Mouse (Mus musculus) spleen, postnatal 10 days (tissue): ENCODE measurements around the gene Olfr1215.
"Not testable (repeated sequence)": the region's sequence is repeated elsewhere in the genome, so short reads cannot be mapped to it uniquely, and the experiment has no call there.

ENCODE experiments used
- DNase-seq, 2 experiments: peaks; one replicate each; pipeline ENCODE4 v3.0.0; 2021 to 2022; ENCODE audit warnings: low spot score in 2 of 2

Gene Olfr1215

GRCm38 (mm10) chr2:89006873-89007272 lies at the start of gene Olfr1215:
Gene Olfr1215 (minus strand): TSS chr2:89006973.
- no peak for DNase-seq

GRCm38 (mm10) chr2:89031965-89032364 lies 25.2 kb upstream of the Olfr1215 start, which contains the start of gene Olfr1217:
Gene Olfr1217 (minus strand): TSS chr2:89032065.
- no peak for DNase-seq

- DNase-seq = not testable (repeated sequence)
Observed at GRCm38 (mm10) chr2:89021436-89021835, 14.7 kb upstream of the Olfr1215 start.

GRCm38 (mm10) chr2:89018240-89018639 lies 11.5 kb upstream of the Olfr1215 start, which contains the start of gene Olfr1216:
Gene Olfr1216 (minus strand): TSS chr2:89018340.
- no peak for DNase-seq

GRCm38 (mm10) chr2:88992553-88992952 lies 14.2 kb downstream of the Olfr1215 start, which contains the start of gene Olfr1214:
Gene Olfr1214 (minus strand): TSS chr2:88992653.
- no peak for DNase-seq

GRCm38 (mm10) chr2:88980181-88980580 lies 26.6 kb downstream of the Olfr1215 start, which contains the start of gene Gm13762:
Gene Gm13762 (minus strand): TSS chr2:88980281.
- no peak for DNase-seq

- no peak for DNase-seq
Observed at GRCm38 (mm10) chr2:88953669-88954068, 53.1 kb downstream of the Olfr1215 start, which contains the start of gene Olfr1212. Gene Olfr1212 (plus strand): TSS chr2:88953969.
